Mouse (Mus musculus) right cerebral cortex, postnatal 10 days (tissue): ENCODE results near the gene 1110065P20Rik.
A peak's percentile ranks its signal among the peaks of the same experiment; 100 is the strongest.

Source experiments
- DNase-seq, 2 experiments: peaks; one replicate each; pipeline ENCODE4 v3.0.0; 2021; ENCODE audit warnings: low spot score in 2 of 2

Gene 1110065P20Rik

DNA sequence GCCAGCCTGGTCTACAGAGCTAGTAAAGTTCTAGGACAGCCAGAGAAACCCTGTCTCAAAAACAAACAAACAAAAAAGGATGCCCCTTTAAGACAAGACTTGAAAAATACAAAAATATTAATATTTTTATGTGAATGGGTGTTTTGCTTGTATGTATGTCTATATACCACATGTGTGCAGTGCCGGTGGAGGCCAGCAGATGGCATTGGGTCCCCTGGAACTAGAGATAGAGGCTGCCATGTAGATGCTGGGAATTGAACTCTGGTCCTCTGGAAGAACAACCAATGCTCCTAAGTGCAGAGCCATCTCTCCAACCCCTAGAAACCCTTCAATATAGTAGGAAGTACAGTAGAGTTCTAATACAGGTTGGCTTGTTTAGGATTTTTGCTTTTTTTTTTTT, 10.0 kb downstream of the 1110065P20Rik start:
- DNase-seq, result no peak

- DNase-seq, result no peak
Measured at GRCm38 (mm10) chr4:124838035-124838700, 12.8 kb downstream of the 1110065P20Rik start.

DNA sequence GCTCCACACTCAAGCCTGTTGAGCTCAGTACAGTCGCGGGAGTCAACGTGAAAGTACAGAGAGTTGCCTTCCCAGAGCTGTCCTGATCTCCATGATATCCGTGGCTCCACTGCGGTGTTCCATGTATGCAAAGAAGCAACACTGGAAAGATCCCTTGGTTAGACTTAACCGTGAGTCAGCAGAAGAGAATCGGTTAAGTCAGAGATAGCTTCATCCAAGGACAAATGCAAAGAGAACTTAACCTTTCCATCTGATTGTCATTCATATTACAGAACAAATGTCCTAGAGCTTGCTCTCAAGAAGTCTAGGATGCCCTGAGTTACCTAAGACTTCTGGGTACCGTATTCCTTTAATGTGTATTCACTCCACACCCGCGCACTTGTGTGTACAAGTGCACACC, 18.2 kb downstream of the 1110065P20Rik start:
- no peak for DNase-seq

DNA sequence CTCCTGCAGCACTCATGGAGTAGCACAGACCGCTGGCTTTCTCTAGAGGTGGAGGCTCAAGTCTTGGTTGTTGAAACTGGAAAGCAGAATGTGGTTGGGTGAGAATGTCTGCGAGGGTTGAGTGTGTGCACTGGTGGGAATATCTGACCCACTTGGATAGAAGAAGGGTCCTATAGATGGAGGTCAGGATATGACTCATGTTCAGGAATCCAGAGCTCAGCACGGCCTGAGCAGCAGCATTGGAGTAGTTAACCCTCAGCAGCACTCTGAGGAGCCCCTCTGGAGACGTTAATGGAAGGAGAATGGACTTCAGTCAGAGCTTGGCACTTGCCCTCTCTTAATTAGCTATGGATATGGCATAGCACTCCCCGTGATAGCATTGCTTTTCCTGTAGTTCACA, 21.3 kb downstream of the 1110065P20Rik start:
- DNase-seq, result no peak

DNA sequence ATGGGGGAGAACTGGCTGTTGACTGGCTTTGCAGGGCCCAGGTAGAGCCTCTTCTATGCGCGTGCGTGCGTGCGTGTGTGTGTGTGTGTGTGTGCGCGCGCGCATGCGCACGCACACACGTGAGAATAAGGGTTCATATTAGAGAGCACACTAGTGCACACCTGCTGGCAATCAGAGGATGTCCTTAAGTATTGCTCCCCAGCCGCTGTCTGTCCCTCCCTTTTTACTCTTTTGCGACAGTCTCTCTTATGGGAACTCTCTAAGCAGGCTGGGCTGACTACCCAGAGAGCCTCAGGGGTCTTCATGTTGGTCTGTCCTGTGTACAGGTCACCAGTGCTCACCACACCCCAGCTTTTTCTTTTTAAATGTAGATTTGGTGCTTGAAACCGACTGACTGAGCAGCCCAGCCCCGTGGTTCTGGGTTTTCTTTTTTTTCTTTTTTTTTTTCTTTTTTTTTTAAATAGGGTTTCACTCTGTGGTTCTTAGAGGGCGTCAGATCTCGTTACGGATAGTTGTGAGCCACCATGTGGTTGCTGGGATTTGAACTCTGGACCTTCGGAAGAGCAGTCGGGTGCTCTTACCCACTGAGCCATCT, 25.5 kb downstream of the 1110065P20Rik start:
- DNase-seq, result no peak

DNA sequence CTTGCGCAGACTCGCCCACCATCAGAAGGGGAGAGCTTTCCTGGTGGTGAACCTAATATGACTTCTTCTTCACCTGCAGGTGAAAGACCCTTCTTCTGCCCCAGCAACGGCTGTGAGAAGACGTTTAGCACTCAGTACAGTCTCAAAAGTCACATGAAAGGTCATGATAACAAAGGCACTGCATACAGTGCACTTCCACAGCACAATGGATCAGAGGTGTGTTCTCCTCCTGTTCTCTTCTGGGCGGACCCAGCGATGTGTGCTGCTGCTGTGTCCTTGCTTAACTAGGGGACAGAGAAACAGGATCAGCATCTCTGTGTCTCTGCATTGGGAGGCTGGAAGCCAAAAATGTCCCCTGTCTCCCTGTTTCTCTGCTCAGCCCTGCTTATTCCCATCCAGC, 26.0 kb downstream of the 1110065P20Rik start:
- DNase-seq, result no peak

- no peak for DNase-seq
Measured at GRCm38 (mm10) chr4:124818832-124819231, 32.2 kb downstream of the 1110065P20Rik start.

GRCm38 (mm10) chr4:124817803-124818202, 33.2 kb downstream of the 1110065P20Rik start:
- DNase-seq, result no peak

- peak; percentile 40 to 44 for DNase-seq
Measured at GRCm38 (mm10) chr4:124815901-124816300, 35.1 kb downstream of the 1110065P20Rik start.

GRCm38 (mm10) chr4:124811347-124811975, 39.5 kb downstream of the 1110065P20Rik start:
- peak; percentile 61 to 72 for DNase-seq

DNA sequence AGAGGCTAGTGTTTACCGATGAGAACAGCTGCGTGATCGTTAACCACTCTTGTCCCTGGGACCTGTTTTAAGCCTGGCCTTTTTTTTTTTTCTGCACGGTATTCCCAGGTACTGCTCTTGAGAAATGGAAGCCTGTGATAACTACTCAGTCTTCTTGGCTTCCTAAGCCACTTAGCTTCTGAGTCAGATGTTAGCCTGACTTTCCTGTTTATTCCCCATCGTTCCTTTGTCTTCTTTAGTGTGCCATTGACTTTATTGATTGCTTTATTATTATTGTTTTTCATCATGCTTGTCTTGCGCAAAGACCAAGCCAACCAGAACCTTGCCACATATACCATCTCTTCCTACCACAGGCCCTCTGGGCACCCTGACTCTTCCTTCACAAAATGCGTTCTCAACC, 40.9 kb downstream of the 1110065P20Rik start:
- no peak for DNase-seq

GRCm38 (mm10) chr4:124809136-124809883, 41.7 kb downstream of the 1110065P20Rik start:
- no peak for DNase-seq

- no peak for DNase-seq
Measured at GRCm38 (mm10) chr4:124808511-124808910, 42.5 kb downstream of the 1110065P20Rik start.

GRCm38 (mm10) chr4:124803406-124803805, 47.6 kb downstream of the 1110065P20Rik start:
- no peak for DNase-seq

DNA sequence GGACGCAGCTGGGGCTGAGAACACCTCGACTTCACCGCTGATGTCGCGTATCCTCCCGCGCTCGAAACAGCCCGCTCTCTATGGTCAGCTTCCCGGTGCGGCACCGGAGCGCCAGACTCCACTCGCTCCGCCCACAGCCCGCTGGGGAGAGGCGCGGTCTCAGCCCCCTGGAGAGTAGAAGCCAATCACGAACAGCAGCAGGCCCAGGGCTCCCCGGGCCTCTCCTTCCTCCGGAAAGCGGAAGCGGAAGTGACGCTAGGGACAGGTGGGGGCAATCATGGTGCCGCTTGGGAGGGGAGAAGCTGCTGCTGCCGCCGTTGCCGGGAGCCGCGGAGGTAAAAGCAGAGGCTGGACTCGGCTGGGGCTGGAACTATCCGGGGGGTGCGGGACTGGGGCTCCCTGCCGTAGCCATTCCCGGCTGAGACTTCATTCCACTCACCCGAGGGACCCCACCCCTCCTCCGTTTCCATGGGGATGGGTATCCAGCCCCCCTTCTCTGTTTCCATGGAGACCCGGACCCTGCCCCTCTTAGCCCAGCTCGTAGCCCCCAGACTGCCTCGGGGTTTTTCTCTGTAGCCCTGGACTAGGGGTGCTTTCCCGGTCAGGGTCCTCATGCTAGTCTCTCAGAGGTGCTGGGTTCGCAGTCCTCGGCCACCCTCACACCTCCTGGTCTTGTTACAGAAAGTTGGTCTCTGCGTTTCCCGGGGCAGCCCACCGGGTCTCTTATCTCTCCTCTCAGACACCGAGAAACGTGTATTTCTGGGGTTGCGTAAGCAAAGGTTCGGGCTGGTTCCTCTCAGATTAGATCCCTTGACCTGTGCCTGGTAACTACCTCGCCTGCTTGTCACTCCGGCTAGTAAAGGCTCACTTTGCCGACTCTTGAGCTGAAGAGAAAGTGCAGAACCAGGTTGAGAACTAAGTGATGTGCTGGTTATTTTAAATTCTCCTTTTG, 48.4 kb downstream of the 1110065P20Rik start:
- DNase-seq, result peak; percentile 97 to 98

DNA sequence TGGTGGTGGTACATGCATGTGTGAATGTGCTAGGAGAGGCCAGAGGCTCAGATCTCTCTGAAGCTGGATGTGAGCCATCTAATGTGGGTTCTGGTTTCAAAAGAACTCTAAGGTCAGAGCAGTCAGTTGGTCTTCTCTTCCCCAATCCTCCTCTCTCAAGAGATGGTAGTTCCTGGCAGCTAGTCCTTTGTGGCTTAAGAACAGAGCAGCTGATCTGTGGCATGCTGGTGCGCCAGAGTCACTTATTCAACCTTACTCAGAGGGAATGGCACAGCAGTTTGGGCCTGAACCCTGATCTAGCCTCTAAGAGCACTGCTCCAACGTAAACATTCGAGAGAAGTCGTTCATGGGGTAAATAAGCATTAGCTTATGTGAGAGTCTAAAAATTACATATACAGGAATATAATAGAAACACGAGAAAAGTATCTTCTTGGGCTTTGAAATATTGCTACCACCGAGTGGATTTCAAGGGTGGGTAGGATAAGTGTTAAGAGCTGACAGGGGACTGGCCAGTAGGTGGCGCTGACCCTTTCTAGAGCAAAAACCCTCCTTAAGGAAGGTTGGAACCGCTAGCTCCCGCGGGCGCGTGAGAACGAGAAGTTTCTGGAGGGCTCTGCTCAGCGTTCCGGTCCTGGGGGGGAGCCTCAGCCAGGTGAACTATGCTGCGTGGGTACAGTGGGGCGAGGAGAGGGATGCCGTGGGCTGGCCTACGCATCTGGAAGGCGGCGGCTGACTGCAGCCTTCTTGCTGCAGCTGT, 49.3 kb downstream of the 1110065P20Rik start, which contains the start of gene Mtf1:
Gene Mtf1 (plus strand): TSS at position 553 of the 757 bp plus-strand sequence.
- peak; percentile 92 to 94 for DNase-seq
